Mouse (Mus musculus) spleen, adult 18-20 months (tissue): ENCODE measurements around the gene Prokr1.

Experiments used
- DNase-seq, 2 experiments: peaks; one replicate each; pipeline ENCODE4 v3.0.0; 2022; ENCODE audit warnings: mixed read lengths in 2 of 2

Prokr1 gene

GRCm38 (mm10) chr6:87567686-87568593, 22.6 kb downstream of the Prokr1 start:
- DNase-seq = no peak

DNA sequence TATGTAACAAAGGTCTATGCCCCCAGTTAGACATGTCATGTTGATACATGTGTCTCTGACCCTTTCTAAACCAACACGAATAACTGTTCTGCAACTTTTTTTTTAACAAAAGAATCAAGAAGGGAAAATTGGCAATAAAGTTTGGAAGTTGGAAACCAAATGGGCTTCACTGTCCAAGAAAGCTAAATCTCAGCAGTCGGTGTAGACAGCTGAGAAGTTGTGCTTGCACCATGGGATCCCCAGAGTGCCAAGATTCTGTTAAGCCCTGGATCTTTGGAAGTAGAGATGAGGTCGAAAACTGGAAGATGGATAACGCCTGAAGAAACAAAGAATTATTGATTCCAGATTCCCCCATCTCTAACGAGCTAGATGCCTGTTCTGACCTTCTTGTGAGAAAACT, 25.4 kb downstream of the Prokr1 start:
- DNase-seq = no peak

GRCm38 (mm10) chr6:87564356-87564755, 26.2 kb downstream of the Prokr1 start:
- no peak for DNase-seq

DNA sequence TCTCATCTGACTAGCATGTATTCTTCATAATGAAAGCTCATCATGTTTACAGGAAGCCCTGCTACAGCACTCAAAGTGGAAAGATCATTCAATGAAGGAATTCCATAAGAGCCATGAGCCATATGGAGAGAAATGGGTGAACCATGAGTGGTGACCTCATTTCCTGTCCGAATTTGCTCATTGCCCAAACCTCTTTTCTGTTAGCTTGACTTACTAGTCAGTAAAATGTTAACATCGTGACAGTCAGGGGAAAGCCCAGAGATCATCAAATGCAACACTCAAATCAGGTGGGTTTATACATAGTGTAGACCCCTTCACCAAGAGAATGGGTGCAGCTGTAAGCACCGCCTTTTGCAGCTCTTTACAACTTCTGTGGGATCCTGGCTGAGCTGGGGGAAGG, 36.8 kb downstream of the Prokr1 start:
- DNase-seq = no peak

GRCm38 (mm10) chr6:87552054-87552807, 38.3 kb downstream of the Prokr1 start:
- peak; percentile 74 to 81 for DNase-seq

- DNase-seq = no peak
These were observed 42.7 kb downstream of the Prokr1 start for GRCm38 (mm10) chr6:87547836-87548235.

DNA sequence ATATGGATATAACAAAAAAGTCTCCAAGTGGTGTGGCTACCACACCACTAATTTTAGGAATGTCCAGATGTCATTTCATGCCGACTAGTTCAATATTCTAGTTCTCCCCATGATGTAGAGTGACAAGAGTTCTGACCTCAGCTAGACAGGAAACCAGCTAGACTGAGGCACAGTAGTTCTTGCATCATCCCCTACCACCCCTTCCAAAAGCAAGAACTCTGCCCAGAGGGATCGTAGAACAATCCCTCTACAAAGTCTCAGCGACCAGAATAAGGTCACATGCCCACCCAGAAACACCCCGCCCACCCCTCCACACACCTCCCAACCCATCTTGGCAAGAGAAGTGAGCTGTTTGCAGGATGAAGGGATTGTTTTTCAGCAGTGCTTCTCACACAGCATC, 43.1 kb downstream of the Prokr1 start:
- DNase-seq = no peak

DNA sequence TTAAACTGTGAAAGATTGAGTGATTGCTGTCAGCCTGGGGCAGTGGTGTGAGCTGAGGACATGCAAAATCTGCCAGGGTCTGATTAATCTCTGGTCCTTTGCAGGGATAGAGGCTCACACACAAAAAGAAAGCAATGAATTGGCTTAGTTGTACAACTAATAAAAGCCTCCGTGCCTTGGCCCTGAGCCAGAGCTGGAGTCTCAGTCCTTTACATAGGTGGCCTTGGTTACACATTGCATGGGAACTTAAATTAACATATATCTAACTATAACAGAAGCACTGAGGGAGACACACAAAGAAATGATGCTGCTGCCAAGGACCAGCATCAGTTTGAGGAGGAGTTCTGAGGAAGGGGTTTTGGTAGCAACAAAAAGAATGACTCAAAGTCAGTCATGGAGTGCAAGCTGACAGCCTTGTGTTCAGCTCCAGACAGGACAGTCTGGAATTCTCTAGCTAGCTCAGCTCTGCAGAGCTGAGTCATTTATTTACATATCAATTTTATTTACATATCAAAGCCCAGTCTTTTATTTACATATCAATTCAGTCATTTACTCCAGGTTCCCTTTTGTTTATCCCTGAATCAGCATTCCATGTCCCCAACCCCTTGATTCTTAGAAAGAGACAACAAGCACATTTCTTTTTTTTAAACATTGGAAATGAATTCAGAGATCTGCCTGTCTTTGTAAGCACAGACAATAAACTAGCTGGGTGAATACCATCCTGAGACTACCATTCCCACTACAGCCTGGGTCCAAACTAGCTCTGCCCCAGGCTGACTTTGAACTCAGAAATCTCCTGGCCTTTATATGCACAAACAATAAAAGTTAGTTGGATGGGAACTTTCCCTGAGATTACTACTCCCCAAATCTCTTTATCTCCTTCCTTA, 45.0 kb downstream of the Prokr1 start:
- no peak for DNase-seq

DNA sequence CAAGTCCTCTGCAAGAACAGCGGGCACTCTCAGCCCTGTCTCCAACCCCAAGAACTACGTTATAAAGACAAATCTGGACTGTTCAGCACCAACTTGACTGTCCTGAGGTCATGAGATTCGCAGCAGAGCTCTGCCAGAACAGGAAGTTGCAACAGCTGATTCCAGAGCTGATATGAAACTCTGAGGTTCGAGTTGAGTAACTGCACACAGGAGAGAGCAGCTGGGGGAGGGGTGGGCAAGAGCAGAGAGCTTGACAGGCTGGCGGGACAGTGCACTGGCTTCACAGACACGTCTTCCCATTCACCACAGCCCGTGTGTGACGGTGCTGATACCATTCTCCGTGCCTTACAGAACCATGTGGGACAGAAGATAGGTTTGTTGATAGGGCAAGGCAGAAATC, 48.5 kb downstream of the Prokr1 start:
- peak; percentile 75 to 76 for DNase-seq

DNA sequence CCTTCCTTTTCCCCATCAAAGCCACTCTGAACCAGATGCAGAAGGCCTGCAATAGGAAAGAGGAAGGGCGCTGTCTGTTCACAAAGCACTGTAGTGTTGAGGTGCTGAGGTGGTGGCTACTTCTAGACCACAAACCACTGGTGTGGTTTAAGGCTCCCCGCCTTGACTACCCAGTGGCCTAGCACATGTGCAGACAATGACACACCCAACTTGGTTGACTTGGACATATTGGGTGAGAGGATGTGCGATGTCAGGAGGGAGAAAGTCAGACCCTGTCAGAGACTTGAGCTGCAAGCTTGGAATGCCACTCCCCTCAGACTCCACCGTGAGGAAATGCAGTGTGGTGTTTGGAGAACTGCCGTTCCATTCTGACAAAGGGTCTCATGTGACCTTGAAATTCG, 49.4 kb downstream of the Prokr1 start:
- peak; percentile 57 to 71 for DNase-seq

DNA sequence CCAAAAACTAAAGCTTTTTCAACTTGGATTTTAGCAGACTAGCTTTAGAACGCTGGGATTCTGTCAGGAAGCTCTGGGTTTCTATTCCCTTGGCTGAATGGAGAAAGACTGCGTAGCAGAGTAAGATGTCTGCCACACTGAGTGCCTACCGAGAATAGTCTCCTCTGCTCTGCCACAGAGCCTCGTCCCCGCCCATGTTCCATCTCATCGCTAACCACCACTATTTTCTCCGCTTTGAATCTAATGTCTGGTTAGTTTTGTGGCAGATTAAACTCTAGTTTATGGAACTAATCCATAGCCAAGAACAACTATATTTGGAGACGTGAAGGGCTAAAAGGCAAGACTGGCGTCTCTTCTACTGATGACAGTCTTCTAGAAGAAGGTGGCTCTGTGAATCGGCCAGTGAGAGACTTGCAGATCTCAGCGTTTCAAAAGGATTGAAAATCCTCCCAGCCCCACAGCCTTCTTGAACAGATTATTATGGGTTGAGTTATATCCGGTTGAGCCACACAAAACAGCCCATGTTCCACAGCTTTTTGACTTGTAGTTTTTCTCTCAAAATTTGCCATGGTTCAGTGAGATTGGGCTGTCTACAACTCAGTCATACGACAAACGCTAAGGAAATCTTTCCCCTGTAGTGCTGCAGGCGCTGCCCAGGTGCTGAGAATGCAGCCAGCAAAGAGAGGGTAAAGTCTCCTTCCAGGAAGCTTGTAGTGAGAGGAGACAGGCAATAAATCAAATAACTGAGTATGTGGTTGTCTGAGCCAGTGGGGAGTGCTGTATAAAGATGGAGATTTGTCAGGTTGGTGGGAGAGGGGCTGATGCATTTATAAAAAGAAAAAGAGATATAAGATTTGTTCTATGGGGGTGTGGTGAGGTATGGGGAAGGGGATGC, 51.9 kb downstream of the Prokr1 start:
- DNase-seq = no peak

- DNase-seq = no peak
These were observed 52.9 kb downstream of the Prokr1 start for GRCm38 (mm10) chr6:87537678-87538077.

- no peak for DNase-seq
These were observed 54.3 kb downstream of the Prokr1 start for GRCm38 (mm10) chr6:87536270-87536669.

GRCm38 (mm10) chr6:87535651-87536050, 54.9 kb downstream of the Prokr1 start:
- no peak for DNase-seq

GRCm38 (mm10) chr6:87534855-87535575, 55.5 kb downstream of the Prokr1 start:
- DNase-seq = peak; percentile 20 to 43

DNA sequence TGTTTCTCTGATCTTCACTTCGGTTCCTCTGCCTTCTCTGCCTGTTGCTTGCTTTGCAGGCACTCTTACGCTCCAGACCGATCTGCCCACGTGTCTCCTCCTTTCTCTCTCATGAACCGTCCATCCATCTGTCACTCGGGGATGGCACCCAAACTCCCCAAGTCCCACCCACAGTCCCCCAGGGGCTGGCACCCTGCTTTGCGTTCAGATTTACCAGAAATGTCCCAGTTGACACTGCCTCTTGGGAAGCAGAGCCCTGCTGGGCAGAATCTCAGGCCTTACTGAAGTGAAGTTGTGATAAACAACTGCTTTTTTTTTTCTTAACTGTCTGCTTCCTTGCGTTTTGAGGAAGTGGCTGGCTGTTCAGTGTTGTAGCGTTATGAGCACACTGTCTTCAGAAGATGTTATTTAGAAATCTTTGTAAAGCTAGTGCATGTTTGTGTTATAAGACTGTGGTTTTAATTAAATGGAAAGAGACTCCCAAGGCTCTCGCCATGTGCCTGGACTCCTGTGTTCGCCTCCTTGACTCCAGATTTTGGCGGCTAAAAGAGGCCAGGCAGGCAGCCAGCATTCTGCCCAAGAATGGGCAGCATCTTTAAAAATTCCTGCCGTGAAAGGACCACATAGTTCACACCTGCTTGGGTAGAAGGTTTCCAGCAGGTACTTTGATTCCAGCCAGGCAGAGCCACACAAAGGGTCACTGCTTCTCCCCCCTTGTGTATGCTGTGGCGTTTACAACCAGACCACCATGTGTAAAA, 57.4 kb downstream of the Prokr1 start, which contains the start of gene Arhgap25:
TSS of gene Arhgap25 (minus strand) at position 307 of the 758 bp plus-strand sequence.
- peak; percentile 65 to 71 for DNase-seq

GRCm38 (mm10) chr6:87531456-87532015, 59.0 kb downstream of the Prokr1 start:
- DNase-seq = no peak

DNA sequence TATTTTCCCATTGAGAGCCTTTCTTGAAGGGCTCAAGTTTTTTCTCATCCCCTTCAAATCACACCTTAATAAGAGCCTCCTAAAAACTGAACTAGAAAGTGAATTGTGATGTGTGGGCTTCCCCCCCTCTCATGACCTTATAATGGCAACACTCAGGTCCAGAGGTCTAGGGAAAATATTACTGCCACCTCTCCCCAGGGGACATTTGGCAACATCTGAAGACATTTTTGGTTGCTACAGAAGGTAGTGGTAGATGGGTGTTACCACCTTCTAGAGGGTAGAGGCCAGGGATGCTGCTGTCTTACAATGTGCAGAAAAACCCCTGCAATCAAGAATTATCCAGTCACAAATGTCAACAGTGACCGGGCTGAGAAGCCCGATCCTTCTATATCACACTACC, 60.2 kb downstream of the Prokr1 start:
- DNase-seq = no peak
